Mouse (Mus musculus): ENCODE data around the gene Mapk7.

Gene Mapk7

DNA sequence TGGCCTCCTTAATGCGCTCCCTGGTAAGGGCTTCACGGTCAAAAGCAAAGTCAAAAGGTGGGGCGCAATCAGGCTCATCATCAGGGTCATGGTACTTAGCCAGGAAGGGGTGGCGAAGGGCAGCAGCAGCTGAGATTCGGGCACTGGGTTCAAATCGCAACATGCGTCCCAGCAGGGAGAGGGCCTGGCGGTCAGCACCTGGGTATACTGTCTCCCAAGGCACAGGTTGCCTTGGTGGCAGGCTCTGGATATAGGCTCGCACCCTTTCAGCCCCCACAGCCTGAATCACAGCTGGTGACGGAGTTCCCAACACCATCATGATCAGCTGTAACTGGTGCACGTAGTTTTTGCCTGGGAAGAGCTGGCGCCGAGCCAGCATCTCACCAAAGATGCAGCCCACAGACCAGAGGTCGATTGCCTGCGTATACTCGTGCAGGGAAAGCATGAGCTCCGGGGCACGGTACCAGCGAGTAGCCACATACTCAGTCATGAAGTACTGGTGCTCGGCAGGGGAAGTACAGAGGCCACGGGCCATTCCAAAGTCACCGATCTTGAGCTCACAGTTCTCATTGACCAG, 3.2 kb downstream of the Mapk7 start:
- no peak for DNase-seq (ENCODE audit: low spot score)

- no peak for DNase-seq (ENCODE audit: low spot score)
Measured at GRCm38 (mm10) chr11:61489874-61490273, 4.3 kb downstream of the Mapk7 start.

- no peak for DNase-seq (ENCODE audit: low spot score)
Measured at GRCm38 (mm10) chr11:61489085-61489484, 5.1 kb downstream of the Mapk7 start.

GRCm38 (mm10) chr11:61487936-61488335, 6.3 kb downstream of the Mapk7 start:
- no peak for DNase-seq (ENCODE audit: low spot score)

GRCm38 (mm10) chr11:61487401-61487800, 6.8 kb downstream of the Mapk7 start:
- DNase-seq (ENCODE audit: low spot score) = peak; percentile 70

GRCm38 (mm10) chr11:61486458-61487219, 7.6 kb downstream of the Mapk7 start:
- DNase-seq (ENCODE audit: low spot score) = no peak

- DNase-seq (ENCODE audit: low spot score) = no peak
Measured at GRCm38 (mm10) chr11:61485541-61486457, 8.4 kb downstream of the Mapk7 start.

DNA sequence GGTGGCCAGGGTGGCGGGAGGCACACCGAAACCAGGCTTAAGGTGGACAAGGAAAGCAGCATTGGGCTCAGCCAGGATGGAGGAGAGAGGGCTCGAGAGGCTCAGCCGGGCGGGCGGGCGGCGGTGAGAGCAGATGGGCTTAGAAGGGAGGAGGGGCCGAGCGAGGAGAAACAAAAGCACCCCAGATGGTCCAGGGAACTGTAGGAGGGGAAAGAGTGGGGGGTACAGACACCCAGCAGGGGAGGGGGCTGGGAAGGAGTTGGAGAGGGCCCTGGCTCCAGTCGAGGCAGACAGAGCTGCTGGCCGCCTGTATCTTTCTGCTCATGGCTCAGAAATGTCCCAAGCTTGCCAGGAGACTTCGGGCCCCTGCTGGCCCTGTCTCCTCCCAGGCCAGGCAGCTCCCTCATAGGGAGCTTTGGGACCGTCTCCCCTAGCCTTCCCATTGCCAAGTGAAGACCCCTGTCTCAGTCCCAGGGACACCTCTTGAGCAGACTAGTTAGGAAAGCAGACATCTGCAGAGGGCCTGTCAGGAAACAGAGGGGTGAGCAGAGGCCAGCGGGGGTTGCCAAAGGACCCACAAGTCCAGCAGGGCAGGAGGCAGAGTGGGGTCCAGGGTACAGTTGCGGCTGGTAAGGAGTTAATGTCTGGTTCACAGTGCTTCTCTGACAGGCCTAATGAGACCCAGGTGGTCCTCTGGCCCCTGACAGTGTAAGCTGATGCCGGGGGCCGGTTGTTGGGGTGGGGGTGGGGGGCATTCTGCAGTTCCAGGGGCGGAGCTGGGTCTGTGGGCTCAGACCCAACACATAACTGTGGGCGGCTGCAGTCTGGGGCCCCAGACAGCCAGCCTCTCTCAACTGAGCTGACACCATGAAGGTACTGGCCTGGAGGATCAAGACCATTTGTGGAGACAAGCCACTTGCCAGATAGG, 9.3 kb downstream of the Mapk7 start, which contains the start of gene Mfap4:
Gene Mfap4, plus strand, starts transcription at position 819 of the 928 bp plus-strand sequence.
- DNase-seq (ENCODE audit: low spot score) = peak; percentile 77

- no peak for DNase-seq (ENCODE audit: low spot score)
Measured at GRCm38 (mm10) chr11:61484256-61484612, 10.0 kb downstream of the Mapk7 start.

DNA sequence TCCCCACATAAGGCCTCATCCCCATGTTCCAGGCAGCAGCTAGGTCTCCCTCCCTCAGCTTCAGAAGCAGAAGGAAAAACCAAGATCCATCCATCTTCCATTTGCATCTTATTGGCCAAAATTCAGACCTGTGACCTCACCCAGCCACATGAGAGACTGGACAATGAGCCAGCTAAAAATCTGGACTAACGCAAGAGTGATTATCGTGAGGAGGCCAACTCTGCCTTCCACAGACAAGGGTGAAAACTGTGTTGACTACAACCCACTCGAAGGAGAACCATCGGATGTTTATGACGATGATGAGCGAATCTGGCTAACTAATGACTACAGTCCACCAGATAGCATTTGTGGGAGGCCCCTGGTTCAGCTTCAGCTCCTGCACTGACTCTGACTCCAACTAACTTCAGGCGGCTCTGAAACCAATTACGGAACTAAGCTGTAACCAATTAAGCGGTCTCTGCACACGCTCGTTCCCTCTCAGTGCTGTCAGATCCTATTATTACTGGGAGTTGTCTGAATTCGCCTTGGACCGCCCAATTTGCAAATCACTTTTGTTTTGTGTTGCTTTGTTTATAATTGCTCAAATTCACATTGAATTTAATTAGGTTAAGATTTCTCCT, 10.9 kb downstream of the Mapk7 start:
- no peak for DNase-seq (ENCODE audit: low spot score)

DNA sequence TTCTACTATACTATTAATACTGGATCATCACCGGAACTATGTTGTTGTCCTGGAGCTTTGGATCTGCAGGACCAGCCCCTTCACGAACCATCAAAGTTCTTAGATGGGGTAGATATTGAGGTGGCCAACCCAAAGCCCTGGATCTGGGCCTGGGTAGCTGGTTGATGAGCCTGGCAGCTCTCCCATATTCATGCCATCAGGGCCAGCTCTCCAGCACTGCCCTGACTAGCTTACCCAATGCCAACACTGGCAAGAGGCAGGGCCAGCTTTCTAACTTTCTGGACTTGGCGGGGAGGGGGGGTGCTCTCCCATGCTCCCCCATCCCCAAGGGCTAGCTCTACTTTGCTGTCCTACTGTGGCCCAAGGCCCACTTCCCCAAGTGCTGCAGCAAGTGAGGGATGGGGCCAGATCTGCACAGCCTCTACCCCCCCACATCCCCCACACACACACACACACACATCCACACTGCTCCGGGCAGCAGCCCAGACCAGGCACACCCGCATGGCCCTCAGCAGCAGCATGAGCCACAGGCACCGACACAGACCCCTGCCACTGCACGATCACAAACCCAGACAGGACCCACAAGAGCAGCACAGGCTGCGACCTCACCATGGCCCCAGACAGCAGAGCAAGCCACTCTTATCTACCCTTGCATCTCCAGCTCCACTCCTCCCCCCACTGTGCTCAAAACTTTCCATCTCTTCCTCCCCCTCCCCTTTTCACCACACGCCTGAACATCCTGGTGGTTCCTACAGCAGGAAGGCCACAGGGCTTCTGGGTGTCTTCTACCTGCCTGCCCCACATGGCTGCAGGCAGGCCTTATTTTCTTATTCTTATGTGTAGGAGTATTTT, 12.7 kb downstream of the Mapk7 start:
- no peak for DNase-seq (ENCODE audit: low spot score)

DNA sequence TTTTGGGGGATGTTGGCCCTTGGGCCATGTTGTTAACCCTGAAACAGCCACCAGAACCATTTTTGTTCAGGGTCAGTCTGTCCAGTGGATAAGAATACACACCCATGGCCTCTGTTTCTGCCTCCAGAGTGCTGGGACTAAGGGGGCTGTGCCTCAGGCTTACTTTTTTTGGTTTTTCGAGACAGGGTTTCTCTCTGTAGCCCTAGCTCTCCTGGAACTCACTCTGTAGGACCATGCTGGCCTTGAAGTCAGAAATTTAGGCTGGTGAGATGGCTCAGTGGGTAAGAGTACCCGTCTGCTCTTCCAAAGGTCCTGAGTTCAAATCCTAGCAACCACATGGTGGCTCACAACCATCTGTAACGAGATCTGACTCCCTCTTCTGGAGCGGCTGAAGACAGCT, 15.4 kb downstream of the Mapk7 start:
- DNase-seq (ENCODE audit: low spot score) = no peak

DNA sequence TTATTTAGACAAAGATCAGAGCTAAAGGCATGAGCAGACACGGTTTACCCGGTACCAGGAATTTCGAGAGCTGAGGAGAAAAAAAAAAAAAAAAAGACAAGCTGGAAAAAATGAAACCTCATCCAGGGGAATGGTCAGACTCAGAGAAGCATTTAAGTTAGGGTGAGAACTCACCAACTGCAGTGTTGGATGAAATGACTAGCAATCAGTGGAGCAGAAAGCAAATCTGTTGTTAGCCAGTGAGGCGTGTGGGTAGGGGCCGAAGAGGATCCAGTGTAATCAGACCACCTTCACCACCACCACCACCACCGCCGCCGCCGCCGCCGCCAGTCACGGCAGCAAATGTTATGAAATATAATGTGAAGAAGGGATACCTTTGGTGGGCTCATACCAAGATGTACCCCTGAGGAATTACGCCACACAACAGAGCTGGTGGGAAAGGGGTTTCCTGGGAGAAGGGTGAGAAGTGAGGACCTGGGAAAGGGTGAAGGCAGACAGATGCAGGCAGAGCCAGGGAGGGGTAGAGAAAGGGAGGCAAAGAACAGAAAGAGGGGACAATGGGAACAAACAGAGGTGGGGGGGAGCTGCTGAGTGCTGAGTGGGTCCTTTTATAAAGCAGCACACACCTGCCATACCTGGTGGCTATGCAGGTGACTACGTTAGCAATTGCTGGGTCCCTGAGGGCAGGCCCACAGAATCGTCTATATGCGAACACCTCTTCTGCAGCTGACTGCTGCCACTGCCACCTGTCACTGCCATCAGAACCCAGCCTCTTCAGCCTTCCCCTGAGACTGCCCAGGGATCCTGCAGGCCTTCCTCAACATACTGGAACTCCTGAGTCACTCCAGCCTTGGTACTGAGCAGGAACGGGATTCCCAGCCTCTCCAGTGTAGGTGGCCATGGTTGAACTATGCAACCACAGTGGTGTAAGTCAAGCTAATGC, 16.4 kb downstream of the Mapk7 start:
- no peak for DNase-seq (ENCODE audit: low spot score)

DNA sequence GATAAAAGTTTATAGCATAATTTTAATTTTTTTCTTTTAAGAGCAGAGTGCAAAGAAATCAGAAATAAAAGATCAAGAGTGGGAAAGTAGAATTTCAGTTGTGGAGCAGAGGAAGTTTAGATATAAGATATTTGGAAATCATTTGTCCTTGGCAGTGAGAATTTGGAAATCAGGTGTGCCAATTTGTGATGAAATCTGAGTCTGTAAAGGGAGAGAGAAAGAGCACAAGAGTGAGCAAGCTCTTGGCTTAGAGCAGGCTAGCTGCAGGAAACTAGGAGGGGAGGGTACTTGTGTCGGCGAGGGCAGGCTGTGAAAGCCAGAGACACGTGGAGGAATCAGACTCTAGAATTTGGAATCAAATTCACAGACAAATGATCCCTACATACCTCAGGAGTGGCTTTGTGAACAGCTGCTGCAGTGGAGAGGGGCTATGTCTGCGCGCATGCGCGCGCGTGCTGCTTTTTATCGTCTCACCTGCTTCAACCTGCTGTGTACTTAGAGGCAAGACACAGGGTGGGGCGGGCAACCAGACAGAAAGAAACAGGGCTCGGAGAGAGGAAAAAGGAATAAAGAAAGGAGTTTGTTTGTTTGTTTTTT, 17.3 kb downstream of the Mapk7 start:
- no peak for DNase-seq (ENCODE audit: low spot score)

GRCm38 (mm10) chr11:61473630-61474029, 20.6 kb downstream of the Mapk7 start:
- DNase-seq (ENCODE audit: low spot score) = no peak

GRCm38 (mm10) chr11:61470880-61471279, 23.3 kb downstream of the Mapk7 start:
- no peak for DNase-seq (ENCODE audit: low spot score)

DNA sequence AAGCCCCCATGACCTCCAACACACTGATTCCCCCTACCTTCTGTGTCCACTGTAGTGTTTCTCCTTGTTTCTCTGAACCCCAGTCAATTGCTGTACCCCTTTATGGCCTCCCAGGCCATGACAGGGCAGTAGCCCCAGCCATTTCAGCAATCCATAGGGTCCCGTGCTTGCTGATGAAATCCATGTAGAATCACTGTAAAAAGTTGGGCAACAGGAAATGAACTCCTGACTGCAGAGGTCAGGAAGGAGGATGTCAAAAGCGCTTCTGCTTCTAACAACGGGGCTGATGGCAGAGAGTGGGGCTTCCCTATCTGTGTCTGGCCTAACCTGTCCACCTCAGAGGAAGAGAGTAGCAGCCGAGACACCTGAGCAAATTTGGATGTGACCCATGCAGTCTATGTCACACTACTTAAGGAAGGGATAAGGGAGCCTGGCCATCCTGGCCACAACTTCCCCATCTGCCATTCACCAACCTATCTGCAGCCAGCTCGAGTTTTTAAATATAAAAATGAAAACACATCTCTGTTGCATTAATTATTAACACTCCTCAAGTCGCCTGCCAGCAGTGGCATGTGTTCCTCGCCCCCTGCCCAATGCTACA, 24.8 kb downstream of the Mapk7 start:
- no peak for DNase-seq (ENCODE audit: low spot score)

- no peak for DNase-seq (ENCODE audit: low spot score)
Measured at GRCm38 (mm10) chr11:61468534-61468933, 25.7 kb downstream of the Mapk7 start.

All from layer of hippocampus, adult 11-12 months (tissue).